Mouse (Mus musculus) midbrain, embryonic 10.5 days (tissue): ENCODE measurements around the gene Specc1l. TPM values are rescaled to one million over a fixed set of nuclear protein-coding genes. Genes with fewer than 3 reads are reported as not detected.

Source experiments
- DNase-seq: peaks from one replicate; pipeline ENCODE4 v3.0.0-alpha.2; 2017; ENCODE audit warnings: low spot score
- H3K27ac ChIP-seq: fragments of 300-500 bp; sonication (generic); replicated peaks from 2 replicates; pipeline ENCODE4 v1.5.1; 2016; ENCODE audit warnings: mild to moderate bottlenecking
- H3K27me3 ChIP-seq: fragments of 300-500 bp; sonication (generic); 2 replicates; pipeline ENCODE4 v1.6.1; 2016; ENCODE audit warnings: low read depth, mild to moderate bottlenecking; ENCODE audit not compliant: poor library complexity, severe bottlenecking
- H3K36me3 ChIP-seq: fragments of 300-500 bp; sonication (generic); 2 replicates; pipeline ENCODE4 v1.6.1; 2016; ENCODE audit warnings: mild to moderate bottlenecking, moderate library complexity
- H3K4me1 ChIP-seq: fragments of 300-500 bp; sonication (generic); 2 replicates; pipeline ENCODE4 v1.6.1; 2016
- H3K4me3 ChIP-seq: fragments of 300-500 bp; sonication (generic); 2 replicates; pipeline ENCODE4 v1.5.1; 2016; ENCODE audit warnings: mild to moderate bottlenecking, moderate library complexity
- H3K9me3 ChIP-seq: fragments of 300-500 bp; sonication (generic); replicated peaks from 2 replicates; pipeline ENCODE4 v1.6.1; 2016; ENCODE audit warnings: mild to moderate bottlenecking
- WGBS: fragments of 180-500 bp; shearing (Covaris S2); methylation state at CpG from one replicate; pipeline ENCODE4 v1.1.7; 2016; 5-methylcytosine and 5-hydroxymethylcytosine counted together
- polyA plus RNA-seq: library from polyadenylated mRNA; unstranded; fragments of >200 nt; fragmentation: Nextera tagmentation; extraction: Ambion mirVana; gene quantifications from 2 replicates; pipeline ENCODE4 v1.2.1, GENCODE M21; 2016

Specc1l gene
- 34.9 and 42.7 TPM in 2 replicates for polyA plus RNA-seq

- DNase-seq = peak; percentile 98
- H3K27me3 ChIP-seq = no peaks in the 10 kb centered on the region
These were observed at the start of gene Specc1l for GRCm38 (mm10) chr10:75211807-75212645. Gene Specc1l (plus strand): TSS chr10:75212073.

GRCm38 (mm10) chr10:75165825-75166481 lies 45.9 kb upstream of the Specc1l start:
- 77% methylated on average over 10 of the region's 10 CpGs for WGBS
- Histone ChIP-seq H3K4me1 (no peaks in the 10 kb centered on the region), H3K9me3 (no peaks in the 10 kb centered on the region; the same call in 1 of the 2 replicates), H3K27ac (no peak overlapping the region), H3K4me3 (no peak overlapping the region), H3K36me3 (peaks cover 92% of the 10 kb centered on the region), H3K27me3 (no peaks in the 10 kb centered on the region)
- DNase-seq = no peak

More at GRCm38 (mm10) chr10:75211807-75212645, at the start of gene Specc1l:
- H3K9me3 ChIP-seq = no peaks in the 10 kb centered on the region
- under 1% methylated on average over 78 of the region's 80 CpGs for whole genome bisulfite sequencing
- H3K4me1 ChIP-seq = peaks cover 15% of the 10 kb centered on the region
- H3K4me3 ChIP-seq = peak within 1 kb of the TSS; percentile 67
- peak within 1 kb of the TSS; percentile 97 for H3K27ac ChIP-seq
- H3K36me3 ChIP-seq = no peaks in the 10 kb centered on the region

GRCm38 (mm10) chr10:75166601-75167000 lies 45.3 kb upstream of the Specc1l start:
- H3K27me3 ChIP-seq = no peaks in the 10 kb centered on the region
- H3K27ac ChIP-seq = no peak overlapping the region
- no peak for DNase-seq
- no peaks in the 10 kb centered on the region; the same call in 1 of the 2 replicates for H3K9me3 ChIP-seq
- 97% methylated on average over 4 of the region's 4 CpGs for WGBS
- peaks cover 92% of the 10 kb centered on the region for H3K36me3 ChIP-seq
- H3K4me1 ChIP-seq = no peaks in the 10 kb centered on the region
- H3K4me3 ChIP-seq = no peak overlapping the region

GRCm38 (mm10) chr10:75170207-75170850 lies 41.5 kb upstream of the Specc1l start:
- Histone ChIP-seq H3K27ac (no peak overlapping the region), H3K9me3 (no peaks in the 10 kb centered on the region), H3K36me3 (peaks cover 88% of the 10 kb centered on the region), H3K27me3 (no peaks in the 10 kb centered on the region), H3K4me3 (no peak overlapping the region), H3K4me1 (no peaks in the 10 kb centered on the region)
- DNase-seq = no peak
- WGBS = 86% methylated on average over 12 of the region's 12 CpGs

- WGBS = 78% methylated on average over 8 of the region's 8 CpGs
- Histone ChIP-seq H3K4me1 (no peaks in the 10 kb centered on the region), H3K27me3 (no peaks in the 10 kb centered on the region), H3K4me3 (no peak overlapping the region), H3K36me3 (peaks cover 94% of the 10 kb centered on the region), H3K9me3 (no peaks in the 10 kb centered on the region), H3K27ac (no peak overlapping the region; the same call in 1 of the 2 replicates)
- DNase-seq = no peak
These were observed 38.8 kb upstream of the Specc1l start for GRCm38 (mm10) chr10:75173056-75173455.

GRCm38 (mm10) chr10:75173712-75174111 lies 38.2 kb upstream of the Specc1l start:
- H3K4me1 ChIP-seq = no peaks in the 10 kb centered on the region
- H3K27me3 ChIP-seq = no peaks in the 10 kb centered on the region
- H3K27ac ChIP-seq = no peak overlapping the region
- DNase-seq = no peak
- H3K4me3 ChIP-seq = no peak overlapping the region
- WGBS = 72% methylated on average over 12 of the region's 12 CpGs
- H3K36me3 ChIP-seq = peaks cover 94% of the 10 kb centered on the region
- H3K9me3 ChIP-seq = no peaks in the 10 kb centered on the region

- WGBS = 84% methylated on average over 8 of the region's 8 CpGs
- DNase-seq = no peak
- no peaks in the 10 kb centered on the region for H3K4me1 ChIP-seq
- no peak overlapping the region for H3K4me3 ChIP-seq
- no peaks in the 10 kb centered on the region for H3K9me3 ChIP-seq
- H3K27me3 ChIP-seq = no peaks in the 10 kb centered on the region
- no peak overlapping the region for H3K27ac ChIP-seq
- peaks cover 94% of the 10 kb centered on the region for H3K36me3 ChIP-seq
These were observed 35.4 kb upstream of the Specc1l start for GRCm38 (mm10) chr10:75176494-75176893.

GRCm38 (mm10) chr10:75178911-75179310 lies 33.0 kb upstream of the Specc1l start:
- 92% methylated on average over 5 of the region's 5 CpGs for WGBS
- Histone ChIP-seq H3K4me1 (no peaks in the 10 kb centered on the region), H3K27me3 (no peaks in the 10 kb centered on the region), H3K9me3 (no peaks in the 10 kb centered on the region), H3K4me3 (no peak overlapping the region), H3K27ac (no peak overlapping the region), H3K36me3 (peaks cover 99% of the 10 kb centered on the region)
- DNase-seq = no peak

GRCm38 (mm10) chr10:75182151-75182774 lies 29.6 kb upstream of the Specc1l start:
- Histone ChIP-seq H3K27me3 (no peaks in the 10 kb centered on the region), H3K4me1 (no peaks in the 10 kb centered on the region), H3K9me3 (no peaks in the 10 kb centered on the region), H3K27ac (no peak overlapping the region), H3K4me3 (no peak overlapping the region), H3K36me3 (peaks cover 79% of the 10 kb centered on the region)
- WGBS = 64% methylated on average over 14 of the region's 14 CpGs
- peak; percentile 63 for DNase-seq

- Histone ChIP-seq H3K4me3 (no peak overlapping the region), H3K4me1 (no peaks in the 10 kb centered on the region), H3K36me3 (peaks cover 54% of the 10 kb centered on the region), H3K27me3 (no peaks in the 10 kb centered on the region), H3K9me3 (no peaks in the 10 kb centered on the region), H3K27ac (no peak overlapping the region)
- no peak for DNase-seq
- 93% methylated on average over 9 of the region's 9 CpGs for WGBS
These were observed 27.0 kb upstream of the Specc1l start for GRCm38 (mm10) chr10:75184826-75185225.

- Histone ChIP-seq H3K4me3 (no peak overlapping the region), H3K27ac (no peak overlapping the region), H3K27me3 (no peaks in the 10 kb centered on the region), H3K4me1 (no peaks in the 10 kb centered on the region), H3K36me3 (peaks cover 36% of the 10 kb centered on the region), H3K9me3 (no peaks in the 10 kb centered on the region)
- WGBS = 59% methylated on average over 6 of the region's 6 CpGs
- no peak for DNase-seq
These were observed 25.3 kb upstream of the Specc1l start for GRCm38 (mm10) chr10:75186551-75186950.

GRCm38 (mm10) chr10:75187366-75188056 lies 24.4 kb upstream of the Specc1l start:
- DNase-seq = no peak
- Histone ChIP-seq H3K4me1 (no peaks in the 10 kb centered on the region), H3K27me3 (no peaks in the 10 kb centered on the region), H3K9me3 (no peaks in the 10 kb centered on the region), H3K4me3 (no peak overlapping the region), H3K36me3 (peaks cover 27% of the 10 kb centered on the region), H3K27ac (no peak overlapping the region)
- WGBS = 84% methylated on average over 8 of the region's 8 CpGs
